Mouse (Mus musculus) right cerebral cortex, adult 2 months (tissue): Measurements from ENCODE around the gene P2ry14.
"Not testable (repeated sequence)": the region's sequence is repeated elsewhere in the genome, so short reads cannot be mapped to it uniquely, and the experiment has no call there.

ENCODE experiments used
- DNase-seq, 2 experiments: peaks; one replicate each; pipeline ENCODE4 v3.0.0; 2021 to 2022; ENCODE audit warnings: low spot score in 2 of 2

The P2ry14 gene

GRCm38 (mm10) chr3:59107439-59107838, 46.0 kb downstream of the P2ry14 start:
- DNase-seq = no peak

GRCm38 (mm10) chr3:59104462-59104861, 49.0 kb downstream of the P2ry14 start:
- DNase-seq = no peak

- no peak for DNase-seq
Measured at GRCm38 (mm10) chr3:59102146-59102545, 51.3 kb downstream of the P2ry14 start.

GRCm38 (mm10) chr3:59101218-59101986, 52.0 kb downstream of the P2ry14 start, which contains the start of gene Gpr171:
TSS of gene Gpr171 (minus strand) at chr3:59101821.
- DNase-seq = no peak

GRCm38 (mm10) chr3:59098540-59098939, 54.9 kb downstream of the P2ry14 start:
- no peak for DNase-seq

GRCm38 (mm10) chr3:59097421-59097820, 56.0 kb downstream of the P2ry14 start:
- no peak for DNase-seq

GRCm38 (mm10) chr3:59092702-59093101, 60.7 kb downstream of the P2ry14 start:
- no peak for DNase-seq

- DNase-seq = no peak
Measured at GRCm38 (mm10) chr3:59080919-59081318, 72.5 kb downstream of the P2ry14 start.

- DNase-seq = no peak
Measured at GRCm38 (mm10) chr3:59080293-59080916, 73.0 kb downstream of the P2ry14 start.

GRCm38 (mm10) chr3:59079327-59079726, 74.1 kb downstream of the P2ry14 start:
- peak; percentile 40 to 52 for DNase-seq

GRCm38 (mm10) chr3:59078585-59078984, 74.8 kb downstream of the P2ry14 start:
- no peak for DNase-seq

GRCm38 (mm10) chr3:59077278-59077677, 76.1 kb downstream of the P2ry14 start:
- peak in 1 of 2 experiments; percentile 37 for DNase-seq

GRCm38 (mm10) chr3:59069071-59069470, 84.3 kb downstream of the P2ry14 start:
- DNase-seq = not testable (repeated sequence)

GRCm38 (mm10) chr3:59066558-59067294, 86.7 kb downstream of the P2ry14 start:
- DNase-seq = peak in 1 of 2 experiments; percentile 31

- peak in 1 of 2 experiments; percentile 38 for DNase-seq
Measured at GRCm38 (mm10) chr3:59065937-59066336, 87.5 kb downstream of the P2ry14 start.
